Mouse (Mus musculus) megakaryocyte progenitor cell, adult 5-6 weeks (primary cell): ENCODE data around the gene Acvr1. TPM values are rescaled to one million over a fixed set of nuclear protein-coding genes. Genes with fewer than 3 reads are reported as not detected.

Source experiments
- ATAC-seq: replicated peaks from 2 replicates; pipeline ENCODE4 v1.8.0; 2016; ENCODE audit warnings: mild to moderate bottlenecking, moderate TSS enrichment, inconsistent platforms; ENCODE audit not compliant: poor library complexity
- total RNA-seq, 2 experiments: library from RNA; stranded (forward) in 1 of 2; stranded (reverse) in 1 of 2; fragments of 157-497, 149-512 nt in 1 of 2; fragments of 200-1000 nt in 1 of 2; gene quantifications; 2 replicates each; pipeline versions ENCODE4 v1.2.3 to v1.2.4; 2015 to 2017

Acvr1 gene
- total RNA-seq (2015) (2.3 and 3.5 TPM in 2 replicates), total RNA-seq (2017) (0.87 and 0.88 TPM in 2 replicates)

DNA sequence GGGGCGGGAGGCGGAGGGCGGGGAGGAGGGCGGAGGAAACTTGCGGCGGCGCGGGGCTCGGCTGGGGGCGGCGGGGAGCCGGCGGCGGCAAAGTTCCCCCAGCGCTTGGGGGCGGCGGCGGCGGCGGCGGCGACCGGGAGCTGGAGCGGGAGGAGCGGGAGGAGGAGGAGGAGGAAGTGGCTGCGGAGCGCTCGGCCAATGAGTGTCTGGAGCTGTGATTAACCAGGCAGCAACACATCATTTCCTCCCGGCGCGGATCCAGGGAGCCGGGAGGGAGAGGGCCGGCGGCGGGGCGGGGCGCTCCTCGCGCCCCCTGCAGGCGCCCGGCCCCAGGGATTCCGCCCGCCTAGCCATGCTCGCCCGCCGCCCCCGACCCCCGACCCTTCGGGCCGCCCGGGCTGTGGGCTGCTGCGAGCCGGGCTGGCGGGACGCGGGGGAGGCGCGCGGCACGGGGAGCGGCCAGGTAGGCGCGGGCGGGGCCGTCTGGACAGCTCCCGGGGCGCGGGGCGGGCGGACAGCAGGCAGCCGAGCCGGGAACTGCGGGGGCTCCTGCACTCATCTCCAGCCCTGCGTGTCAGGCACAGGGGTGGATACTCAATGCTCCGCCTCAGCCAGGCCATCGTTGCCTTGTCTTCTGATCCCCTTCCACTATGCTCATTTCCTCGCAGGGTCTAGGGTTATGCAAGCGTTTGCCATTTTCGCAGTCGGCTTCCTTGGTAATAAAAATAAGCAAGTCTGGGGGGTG is at the start of gene Acvr1, which contains the start of gene Upp2:
TSS of gene Acvr1 (minus strand) at position 92 of the 745 bp plus-strand sequence.
TSS of gene Upp2 (plus strand) at position 233 of the 745 bp plus-strand sequence.
- peak; percentile 86 for ATAC-seq

DNA sequence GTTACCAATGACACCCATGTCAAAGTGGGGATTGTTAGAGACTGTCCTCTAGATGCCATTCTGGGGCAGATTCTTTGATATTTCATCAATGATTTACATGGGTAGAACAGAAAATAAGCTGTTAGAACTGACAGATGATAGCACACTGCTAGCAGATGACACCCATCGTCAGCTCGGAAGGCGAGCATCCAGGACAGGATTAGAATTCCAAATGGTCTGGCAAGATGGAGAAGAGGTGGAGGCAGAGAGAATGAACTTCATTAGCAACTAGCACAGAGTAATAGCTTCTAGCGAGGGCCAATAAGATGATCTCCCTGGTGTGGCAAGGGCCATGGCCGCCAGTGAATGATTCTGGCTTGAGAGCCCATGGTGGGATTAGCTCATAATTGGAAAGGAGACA is 48.8 kb upstream of the Acvr1 start:
- ATAC-seq, result no peak

DNA sequence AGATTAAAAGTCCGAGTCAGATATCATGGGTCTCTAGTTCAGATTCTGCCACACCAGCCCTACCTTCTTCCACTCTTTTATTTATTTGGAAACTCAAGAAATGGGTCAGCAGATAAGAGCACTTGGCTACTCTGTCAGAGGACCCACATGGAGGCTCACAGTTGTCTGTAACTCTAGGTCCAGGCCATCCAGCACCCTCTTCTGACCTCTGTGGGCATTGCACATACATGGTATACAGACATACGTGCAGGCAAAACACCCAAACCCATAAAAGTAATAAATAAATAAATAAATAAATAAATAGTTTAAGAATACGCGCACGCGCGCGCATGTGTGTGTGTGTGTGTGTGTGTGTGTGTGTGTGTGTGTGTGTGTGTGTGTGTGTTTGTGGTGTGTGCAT is 47.9 kb upstream of the Acvr1 start:
- ATAC-seq, result no peak

DNA sequence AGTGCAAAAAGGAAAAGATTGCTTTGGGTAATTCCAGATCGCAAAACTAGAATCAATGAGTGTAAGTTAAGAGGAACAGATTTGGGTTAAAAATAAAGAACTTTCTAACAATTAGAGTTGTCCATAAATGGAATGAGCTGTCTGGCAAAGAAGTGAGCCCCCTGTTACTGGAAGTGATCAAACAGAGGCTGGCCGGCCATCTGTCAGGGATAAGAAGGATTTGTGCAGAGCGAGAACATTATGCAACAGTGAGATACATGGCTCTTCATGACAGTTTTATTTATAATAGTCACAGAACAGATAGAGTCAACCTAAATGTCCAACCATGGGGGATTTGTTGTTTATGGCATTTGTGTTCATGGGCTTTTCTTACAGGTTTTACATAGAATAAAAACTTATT is 46.8 kb upstream of the Acvr1 start:
- ATAC-seq, result no peak

DNA sequence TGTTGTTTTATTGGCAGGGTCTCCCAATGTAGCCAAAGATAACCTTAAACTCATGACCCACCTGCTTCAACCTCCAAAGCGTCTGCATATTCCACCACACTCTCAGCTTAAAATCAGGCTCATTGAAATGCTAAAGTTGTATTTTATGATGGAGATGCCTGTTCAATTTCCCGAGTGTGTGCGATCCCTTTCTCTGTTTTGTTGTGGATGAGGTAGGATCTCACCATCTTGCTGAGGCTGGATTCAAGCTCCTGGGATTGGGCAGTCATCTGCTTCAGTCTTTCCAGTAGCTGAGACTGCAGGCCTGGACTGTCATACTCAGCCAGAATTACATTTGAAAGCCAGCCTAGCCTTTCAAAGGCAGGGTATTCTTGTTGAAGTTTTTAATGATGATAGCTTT is 37.8 kb upstream of the Acvr1 start:
- no peak for ATAC-seq

DNA sequence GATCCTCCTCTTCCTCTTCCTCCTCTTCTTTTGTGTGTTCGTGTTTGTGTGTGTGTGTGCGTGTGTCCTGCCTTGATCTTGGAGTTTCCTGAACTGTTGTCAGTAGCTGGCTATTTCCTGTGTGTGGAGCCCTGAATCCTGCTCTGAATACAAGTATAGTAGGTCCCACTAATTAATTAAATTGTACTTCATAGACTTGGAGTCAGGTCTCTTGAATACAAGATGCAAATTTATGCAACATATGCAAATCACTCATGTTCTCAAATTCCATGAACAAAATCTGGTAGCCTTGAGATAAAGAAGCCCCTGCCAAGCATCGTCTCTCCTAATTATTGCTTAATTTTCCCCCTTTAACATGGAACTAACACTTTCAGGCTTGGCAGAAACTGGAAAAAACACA is 36.4 kb upstream of the Acvr1 start:
- no peak for ATAC-seq

DNA sequence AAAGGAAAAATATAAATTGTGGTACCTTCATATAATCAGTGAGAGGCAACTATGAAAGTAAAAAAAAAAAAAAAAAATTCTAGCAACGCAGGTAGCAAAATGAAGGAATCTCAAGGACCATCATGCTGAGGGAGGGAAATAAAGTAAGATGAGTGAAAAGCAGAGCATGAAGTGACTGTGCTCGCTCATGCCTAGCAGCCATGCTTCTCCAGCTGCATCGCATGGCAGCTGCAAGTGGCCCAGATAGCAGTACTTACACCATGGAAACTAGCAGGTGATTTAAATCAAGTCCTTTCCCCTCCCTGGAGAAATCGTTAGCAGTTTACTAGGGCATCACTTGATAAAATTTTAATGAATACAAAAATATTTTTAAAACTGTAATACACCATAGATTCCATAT is 34.4 kb upstream of the Acvr1 start:
- no peak for ATAC-seq

DNA sequence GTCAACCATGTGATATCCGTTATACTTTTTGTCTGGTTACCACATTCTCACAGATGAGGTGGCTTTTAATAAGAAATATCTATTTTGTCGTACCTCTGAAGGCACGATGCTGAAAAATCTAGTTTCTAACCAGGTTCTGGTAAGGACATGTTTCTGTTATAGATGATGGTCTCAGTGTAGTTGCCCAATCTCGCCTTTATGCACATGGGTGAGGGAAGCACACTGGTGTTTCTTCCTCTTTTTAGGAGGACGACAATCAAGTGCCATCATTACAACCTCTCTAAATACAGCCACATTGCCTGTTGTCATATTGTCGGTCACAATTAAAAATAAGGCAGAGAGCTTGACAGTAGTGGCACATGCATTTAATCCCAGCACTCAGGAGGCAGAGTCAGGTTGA is 32.7 kb upstream of the Acvr1 start:
- peak; percentile 92 for ATAC-seq

DNA sequence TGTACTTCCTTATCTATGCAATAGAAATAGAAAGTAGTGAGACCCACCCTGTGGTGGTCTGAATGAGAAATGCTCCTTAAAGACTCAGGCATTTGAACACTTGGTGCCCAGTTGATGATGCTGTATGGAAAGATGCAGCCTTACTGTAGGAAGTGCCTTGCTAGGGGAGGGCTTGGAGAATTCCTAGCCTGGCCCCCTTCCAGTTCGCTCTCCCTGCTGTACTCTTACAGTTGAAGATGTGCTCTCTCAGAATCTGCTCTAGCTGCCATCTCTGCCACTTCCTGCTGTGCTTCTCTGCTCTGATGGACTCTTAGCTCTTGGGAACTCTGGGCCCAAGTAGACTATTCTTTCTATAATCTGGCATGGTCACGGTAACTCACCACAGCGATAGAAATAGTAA is 30.6 kb upstream of the Acvr1 start:
- ATAC-seq, result no peak

DNA sequence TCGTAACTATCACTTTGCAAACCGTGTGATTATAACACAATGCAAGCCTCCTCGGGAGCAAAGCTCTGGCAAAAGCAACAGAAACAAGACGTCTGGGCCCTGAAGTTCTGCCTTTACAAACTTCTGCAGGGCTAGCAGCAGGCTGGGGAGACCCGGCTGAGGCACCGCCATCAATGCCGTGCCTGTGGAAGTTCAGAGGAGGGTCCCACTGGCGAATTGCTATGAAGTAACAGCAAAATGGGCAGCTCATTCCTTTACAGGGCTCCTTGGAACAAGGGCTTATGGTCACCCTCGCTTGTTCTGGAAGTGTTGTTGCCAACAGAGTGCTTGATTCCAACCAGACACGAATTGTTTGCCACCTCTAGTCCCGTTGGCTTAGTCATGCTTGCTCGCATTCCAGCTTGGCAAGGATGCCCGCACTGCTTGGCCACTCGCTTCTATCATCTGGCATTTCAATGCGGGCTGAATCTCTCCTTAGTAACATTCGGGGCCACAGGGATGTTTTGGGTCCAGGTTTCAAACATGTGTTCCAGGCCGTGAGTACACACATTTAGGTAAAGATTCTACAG is 29.9 kb upstream of the Acvr1 start:
- ATAC-seq, result no peak

DNA sequence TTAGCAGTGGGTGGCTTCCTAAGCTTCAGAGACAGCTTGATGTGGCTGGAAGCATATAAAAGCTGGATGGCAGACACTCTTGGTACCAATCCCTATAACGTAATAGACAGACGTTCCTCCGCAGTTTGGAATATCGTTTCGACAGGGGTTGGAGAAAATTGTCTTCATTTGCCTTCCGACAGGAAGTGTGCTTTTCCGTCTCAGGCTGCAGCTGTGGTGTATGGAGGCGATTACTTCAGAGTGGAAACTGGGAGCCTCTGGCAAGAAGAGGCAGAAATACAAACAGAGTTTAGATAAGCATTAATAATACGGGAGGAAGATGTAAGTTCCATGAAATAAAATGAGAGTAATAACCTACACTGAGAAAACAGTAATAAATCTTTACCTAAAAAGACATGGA is 28.4 kb upstream of the Acvr1 start:
- no peak for ATAC-seq

DNA sequence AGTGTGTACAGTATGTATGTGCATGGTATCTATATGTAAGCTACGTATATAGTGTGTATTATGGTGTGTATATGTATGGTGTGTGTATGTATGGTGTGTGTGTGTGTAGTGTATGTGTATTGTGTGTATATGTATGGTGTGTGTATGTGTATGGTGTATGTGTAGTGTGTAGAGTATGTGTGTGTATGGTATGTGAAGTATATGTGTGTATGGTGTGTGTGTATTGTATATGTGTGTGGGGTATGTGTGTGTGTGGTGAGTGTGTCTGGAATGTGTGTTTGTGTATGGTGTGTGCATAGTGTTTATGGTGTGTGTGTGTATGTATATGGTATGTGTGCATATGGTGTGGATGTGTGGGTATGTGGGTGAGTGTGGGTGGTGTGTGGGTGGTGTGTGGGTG is 23.1 kb upstream of the Acvr1 start:
- no peak for ATAC-seq

DNA sequence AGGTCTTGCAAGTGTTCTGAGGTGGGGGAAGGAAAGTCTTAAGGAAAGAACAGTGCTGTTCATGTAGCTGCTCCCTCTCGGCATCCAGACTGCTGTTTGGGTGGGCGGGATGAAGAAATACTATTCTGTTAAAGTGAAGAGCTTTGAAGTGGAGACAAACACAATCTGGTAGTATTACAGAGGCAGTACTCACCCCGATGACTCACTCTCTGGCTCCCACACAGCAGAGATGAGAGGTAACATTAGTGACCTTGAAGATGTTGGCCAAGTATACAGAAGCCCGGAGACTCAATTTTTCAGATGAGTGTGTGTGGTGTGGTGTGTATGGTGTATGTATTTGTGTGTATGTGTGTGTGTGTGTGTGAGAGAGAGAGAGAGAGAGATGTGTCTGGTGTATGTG is 22.7 kb upstream of the Acvr1 start:
- no peak for ATAC-seq

DNA sequence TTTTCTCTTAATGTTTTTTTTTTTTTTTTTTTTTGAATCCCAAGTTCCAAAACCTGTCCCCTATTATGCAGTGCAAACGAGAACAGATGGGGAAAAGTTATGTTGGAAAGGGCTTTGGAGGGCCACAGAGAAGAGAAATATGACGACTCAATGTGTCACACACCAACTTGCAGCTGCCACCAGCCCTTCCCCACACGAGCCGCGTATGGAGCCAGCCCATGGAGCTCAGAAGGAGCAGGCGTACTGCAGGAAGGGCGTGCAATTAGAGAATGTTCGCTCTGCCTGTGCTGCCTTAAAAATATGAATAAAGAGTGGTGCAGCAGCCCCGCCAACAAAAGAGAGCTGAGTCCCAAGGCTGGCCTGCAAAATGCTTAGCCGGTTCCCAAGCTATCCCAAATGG is 19.4 kb upstream of the Acvr1 start:
- ATAC-seq, result no peak

DNA sequence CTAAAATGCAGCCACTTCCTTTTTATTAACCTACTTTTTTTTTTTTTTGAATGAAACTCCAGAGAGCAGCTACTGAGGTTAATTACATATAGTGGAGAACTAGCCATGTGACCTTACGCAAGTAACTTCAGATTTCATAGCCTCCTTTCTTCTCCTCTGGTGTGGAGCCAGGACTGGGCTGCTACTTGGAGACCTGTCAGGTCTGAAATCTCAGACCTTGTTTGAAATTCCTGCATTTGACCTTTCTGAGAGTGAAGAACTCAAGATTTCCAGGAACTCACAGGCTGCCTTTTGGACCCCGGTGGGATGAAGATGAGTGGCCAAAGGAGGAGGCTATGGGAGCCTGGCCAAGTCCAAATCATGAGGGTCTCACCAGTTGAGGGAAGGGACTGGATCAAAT is 7.2 kb upstream of the Acvr1 start:
- ATAC-seq, result 0 out of 2 replicates have a peak, but pooled peaks have one; percentile 37

DNA sequence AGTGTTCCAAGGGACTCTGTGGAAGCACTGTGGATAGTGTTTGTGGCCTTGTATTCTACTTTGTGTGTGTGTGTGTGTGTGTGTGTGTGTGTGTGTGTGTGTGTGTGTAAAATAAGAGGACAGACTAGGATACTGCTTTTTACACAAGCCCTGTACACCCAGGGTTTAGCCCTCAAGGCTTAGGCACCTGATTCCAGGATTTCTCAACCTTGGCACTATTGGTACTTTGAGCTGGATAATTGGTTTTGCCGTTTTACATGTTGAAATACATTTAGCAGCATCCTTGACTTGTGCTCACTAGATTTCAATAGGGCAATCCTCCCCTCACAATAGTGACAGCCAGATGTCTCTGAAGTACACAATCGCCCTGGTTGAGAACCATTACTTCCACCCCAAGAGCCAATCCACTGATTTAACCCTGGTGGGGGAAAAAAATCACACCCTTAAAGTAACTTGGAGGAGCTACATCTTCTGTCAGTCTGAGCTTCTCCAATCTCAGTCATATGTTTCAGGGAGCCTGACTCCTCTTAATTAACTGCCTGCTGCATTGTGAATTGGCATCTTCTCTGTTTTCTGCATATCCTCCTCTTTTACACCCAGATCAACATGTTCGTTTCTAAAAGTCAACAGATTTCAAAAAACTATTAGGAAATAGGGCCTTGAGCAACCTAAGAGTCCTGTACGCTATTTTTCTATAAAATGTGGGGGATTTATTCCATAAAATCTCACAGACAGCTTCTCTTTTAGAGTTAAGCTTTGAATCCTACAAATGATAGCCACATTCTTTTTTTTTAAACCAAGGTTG is 2.1 kb upstream of the Acvr1 start:
- no peak for ATAC-seq

DNA sequence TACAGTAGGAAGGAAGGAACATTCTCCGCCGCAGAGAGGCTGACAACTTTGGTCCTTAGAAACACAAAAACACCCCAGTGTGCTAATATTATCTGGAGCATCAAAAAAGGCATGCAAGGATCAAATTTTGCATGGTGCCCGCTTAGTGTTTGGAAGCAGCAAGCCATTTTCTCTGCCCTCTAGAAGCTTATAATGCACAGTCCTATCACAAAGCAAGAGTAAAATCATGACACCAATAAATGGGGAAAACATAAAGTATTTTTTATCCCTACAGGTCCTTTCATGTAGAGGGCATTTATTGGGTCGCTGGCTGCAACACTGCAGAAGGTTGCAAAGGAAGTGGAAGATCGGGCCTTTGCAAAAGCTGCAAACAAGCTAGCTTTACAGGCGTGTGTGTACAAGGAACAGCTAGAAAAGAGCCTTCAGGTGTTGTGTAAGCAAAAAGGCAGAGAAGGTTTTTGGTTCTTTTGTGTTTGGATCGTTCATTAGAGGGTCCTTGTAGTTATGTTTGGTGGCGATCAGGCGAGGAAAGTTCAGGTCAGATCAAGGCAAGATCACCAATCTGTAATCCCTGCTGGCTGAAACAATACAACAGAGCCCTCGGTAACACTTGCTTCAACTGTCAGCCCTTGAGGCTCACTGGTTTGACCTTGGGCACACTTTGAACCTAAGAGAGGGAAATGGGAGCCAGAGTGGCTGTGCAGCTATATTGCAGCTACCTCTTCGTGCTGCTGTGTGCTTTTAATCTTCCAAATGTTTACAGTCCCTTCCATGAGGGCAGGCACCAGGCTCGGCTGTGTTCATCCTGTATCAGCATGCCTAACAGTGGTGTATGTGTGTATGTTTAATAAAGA is 1.1 kb upstream of the Acvr1 start:
- ATAC-seq, result no peak

DNA sequence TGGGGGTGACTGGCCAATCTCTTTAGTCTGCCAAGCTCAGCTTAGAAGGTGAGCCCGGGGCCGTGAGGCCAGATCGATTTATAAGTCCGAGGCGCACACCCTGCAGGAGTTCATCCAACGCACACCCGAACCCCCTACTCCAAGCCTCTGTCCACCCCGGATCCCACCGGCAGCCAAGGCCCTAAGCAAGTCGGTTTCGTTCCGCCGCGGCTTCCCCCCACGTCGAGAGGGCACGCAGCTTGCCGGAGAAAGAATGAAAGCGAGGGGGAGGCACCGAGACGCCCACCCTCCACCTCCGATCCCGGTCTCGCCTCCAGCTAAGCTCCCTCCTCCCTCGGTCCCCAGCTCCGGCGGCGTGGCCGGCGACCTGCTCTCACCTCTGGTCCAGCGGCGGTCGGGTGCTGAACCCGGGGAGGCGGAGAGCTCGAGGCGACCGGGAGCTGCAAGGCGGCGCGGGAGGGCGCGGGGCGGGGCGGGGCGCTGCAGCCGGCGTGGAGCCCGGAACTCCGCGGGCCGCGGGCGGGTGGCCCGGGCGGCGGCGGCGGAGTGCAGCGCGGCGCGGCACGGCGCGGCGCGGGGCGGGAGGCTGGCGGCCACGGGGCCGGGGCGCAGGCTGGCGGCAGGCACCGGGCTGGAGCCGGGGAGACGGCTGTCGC is 419 bp downstream of the Acvr1 start:
- peak; percentile 52 for ATAC-seq

DNA sequence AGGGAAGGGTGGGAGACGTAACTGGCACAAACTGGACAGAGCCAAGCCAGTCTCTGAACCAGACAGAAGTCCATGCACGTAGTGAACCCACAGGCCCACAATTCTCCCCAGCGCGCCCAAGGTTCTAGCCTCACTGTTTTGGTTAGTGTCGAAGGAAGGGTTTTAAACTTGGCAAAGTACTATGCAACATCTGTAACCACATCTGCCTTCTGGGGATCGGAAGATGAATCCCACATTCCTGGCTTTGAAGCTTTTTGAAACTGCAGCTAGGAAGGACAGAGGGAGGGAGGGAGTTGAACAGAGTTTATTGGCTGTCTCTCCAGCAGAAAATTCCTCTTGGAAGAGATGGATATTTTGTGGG is 928 bp downstream of the Acvr1 start:
- no peak for ATAC-seq

DNA sequence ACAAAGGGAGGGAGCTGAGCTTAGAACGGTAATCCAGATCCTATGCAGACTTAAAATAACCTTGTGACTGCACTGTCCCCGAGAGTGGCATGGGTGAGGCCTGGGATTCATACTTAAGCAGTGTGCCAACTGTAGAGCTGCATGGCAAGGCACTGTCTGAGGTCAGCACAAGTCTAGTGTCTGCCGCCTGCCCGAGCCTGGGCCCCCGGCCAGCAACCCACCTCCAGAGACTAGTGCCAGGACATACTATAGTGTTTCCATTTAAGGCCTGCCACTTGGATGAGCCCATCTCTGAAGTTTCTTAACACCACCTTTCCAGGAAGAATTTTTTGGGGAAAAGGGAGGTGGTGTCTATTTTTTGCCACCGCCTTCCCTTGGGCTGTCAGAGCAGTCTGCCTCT is 1.7 kb downstream of the Acvr1 start:
- ATAC-seq, result no peak

DNA sequence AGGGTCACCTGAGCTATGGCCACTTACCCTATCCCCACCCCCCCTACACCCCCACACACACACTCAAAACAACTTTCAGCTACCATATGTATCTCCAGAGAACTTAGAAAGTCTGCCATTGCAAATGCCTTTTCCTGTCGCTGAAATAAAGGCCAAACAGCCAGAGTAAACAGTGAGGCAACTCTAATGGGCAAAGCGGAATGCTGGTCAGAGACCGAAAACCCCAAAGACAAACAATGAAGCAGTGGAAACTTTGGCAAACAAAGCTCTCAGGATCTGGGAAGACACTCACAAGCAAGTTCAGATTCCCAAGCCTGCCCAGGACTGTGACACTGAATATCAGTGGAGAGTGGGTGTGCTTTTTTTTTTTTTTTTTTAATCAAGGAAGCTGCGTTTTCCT is 4.8 kb downstream of the Acvr1 start:
- no peak for ATAC-seq
